Mouse (Mus musculus) ES-Bruce4 (cell line): Measurements from ENCODE around the gene Chchd3. TPM values are rescaled to one million over a fixed set of nuclear protein-coding genes. Genes with fewer than 3 reads are reported as not detected.

ENCODE experiments used
- H3K27ac ChIP-seq: 2 replicates; pipeline ENCODE4 v1.5.1; 2012; ENCODE audit warnings: low read length, inconsistent platforms; ENCODE audit not compliant: insufficient read depth
- H3K27me3 ChIP-seq: 2 replicates; pipeline ENCODE4 v1.6.1; 2012; ENCODE audit warnings: mild to moderate bottlenecking, low read length, inconsistent platforms; ENCODE audit not compliant: control insufficient read depth, poor library complexity, insufficient read depth, severe bottlenecking
- H3K36me3 ChIP-seq: 2 replicates; pipeline ENCODE4 v1.6.1; 2012; ENCODE audit warnings: inconsistent platforms, mild to moderate bottlenecking, low read length, moderate library complexity; ENCODE audit not compliant: control insufficient read depth, poor library complexity, insufficient read depth, severe bottlenecking
- H3K4me1 ChIP-seq: one replicate; pipeline ENCODE4 v1.8.1; 2011; ENCODE audit warnings: low read length; ENCODE audit not compliant: control insufficient read depth, insufficient read depth
- H3K4me3 ChIP-seq: 2 replicates; pipeline ENCODE4 v1.5.1; 2011; ENCODE audit warnings: low read depth, mild to moderate bottlenecking, low read length
- H3K9ac ChIP-seq: 2 replicates; pipeline ENCODE4 v1.6.1; 2012; ENCODE audit warnings: low read depth, mild to moderate bottlenecking, inconsistent platforms; ENCODE audit not compliant: poor library complexity, severe bottlenecking
- H3K9me3 ChIP-seq: replicated peaks from 2 replicates; pipeline ENCODE4 v1.6.1; 2012; ENCODE audit warnings: mild to moderate bottlenecking, low read length, inconsistent platforms; ENCODE audit not compliant: control insufficient read depth, poor library complexity, insufficient read depth, severe bottlenecking
- CTCF ChIP-seq: IDR thresholded peaks from one replicate; pipeline ENCODE4 v1.8.1; 2011; ENCODE audit warnings: low read depth, low read length
- EP300 ChIP-seq: IDR thresholded peaks from 2 replicates; pipeline ENCODE4 v1.6.1; 2011; ENCODE audit warnings: low read depth, low read length; ENCODE audit not compliant: insufficient read depth
- POLR2A ChIP-seq: IDR thresholded peaks from one replicate; pipeline ENCODE4 v1.8.1; 2011; ENCODE audit warnings: low read length; ENCODE audit not compliant: insufficient read depth
- polyA plus RNA-seq: library from polyadenylated mRNA; stranded (reverse); fragments of >200 nt; gene quantifications from 2 replicates; pipeline ENCODE4 v1.2.4, GENCODE M21; 2011; ENCODE audit warnings: low read depth; ENCODE audit not compliant: missing spikeins, insufficient read depth, insufficient read length

Gene Chchd3
- polyA plus RNA-seq, 1 experiment, result 82.9 TPM

- no peak overlapping the region for H3K27ac ChIP-seq
- no peak overlapping the region for H3K4me3 ChIP-seq
- H3K36me3 ChIP-seq, result peaks cover 30% of the 10 kb centered on the region
- no peak overlapping the region for H3K9ac ChIP-seq
- H3K9me3 ChIP-seq, result no peaks in the 10 kb centered on the region
- H3K4me1 ChIP-seq, result no peaks in the 10 kb centered on the region
- H3K27me3 ChIP-seq, result no peaks in the 10 kb centered on the region
- no peak for TF ChIP-seq POLR2A
- no peak for TF ChIP-seq EP300
- TF ChIP-seq CTCF, result no peak
Measured at GRCm38 (mm10) chr6:33051642-33052041, 8.4 kb downstream of the Chchd3 start.

- Histone ChIP-seq H3K4me1 (no peaks in the 10 kb centered on the region), H3K27ac (no peak overlapping the region), H3K36me3 (peaks cover 21% of the 10 kb centered on the region), H3K27me3 (no peaks in the 10 kb centered on the region), H3K9ac (no peak overlapping the region), H3K4me3 (no peak overlapping the region), H3K9me3 (no peaks in the 10 kb centered on the region)
- TF ChIP-seq EP300 (no peak), POLR2A (no peak), CTCF (no peak)
Measured at GRCm38 (mm10) chr6:33049705-33050420, 10.2 kb downstream of the Chchd3 start.

GRCm38 (mm10) chr6:33043480-33043879 is 16.6 kb downstream of the Chchd3 start:
- Histone ChIP-seq H3K9me3 (no peaks in the 10 kb centered on the region; the same call in 1 of the 2 replicates), H3K27ac (no peak overlapping the region), H3K4me3 (no peak overlapping the region), H3K36me3 (peaks cover 13% of the 10 kb centered on the region), H3K4me1 (no peaks in the 10 kb centered on the region), H3K9ac (no peak overlapping the region), H3K27me3 (no peaks in the 10 kb centered on the region)
- no peak for TF ChIP-seq POLR2A
- TF ChIP-seq CTCF, result no peak
- TF ChIP-seq EP300, result no peak

GRCm38 (mm10) chr6:33042880-33043279 is 17.2 kb downstream of the Chchd3 start:
- Histone ChIP-seq H3K4me3 (no peak overlapping the region), H3K27me3 (no peaks in the 10 kb centered on the region), H3K4me1 (no peaks in the 10 kb centered on the region), H3K9ac (no peak overlapping the region), H3K9me3 (no peaks in the 10 kb centered on the region; the same call in 1 of the 2 replicates), H3K27ac (no peak overlapping the region), H3K36me3 (peaks cover 7% of the 10 kb centered on the region)
- TF ChIP-seq EP300 (no peak), CTCF (no peak)

- Histone ChIP-seq H3K9ac (no peak overlapping the region), H3K27me3 (no peaks in the 10 kb centered on the region), H3K4me3 (no peak overlapping the region), H3K9me3 (no peaks in the 10 kb centered on the region; the same call in 1 of the 2 replicates), H3K36me3 (peaks cover 6% of the 10 kb centered on the region), H3K27ac (no peak overlapping the region), H3K4me1 (no peaks in the 10 kb centered on the region)
- TF ChIP-seq CTCF (no peak), EP300 (no peak), POLR2A (no peak)
Measured at GRCm38 (mm10) chr6:33041978-33042377, 18.1 kb downstream of the Chchd3 start.

- TF ChIP-seq POLR2A, result no peak
- no peak for TF ChIP-seq EP300
- Histone ChIP-seq H3K27me3 (no peaks in the 10 kb centered on the region), H3K9ac (no peak overlapping the region), H3K9me3 (no peaks in the 10 kb centered on the region; the same call in 1 of the 2 replicates), H3K36me3 (peaks cover 6% of the 10 kb centered on the region), H3K4me1 (no peaks in the 10 kb centered on the region), H3K27ac (no peak overlapping the region), H3K4me3 (no peak overlapping the region)
Measured at GRCm38 (mm10) chr6:33040360-33041090, 19.5 kb downstream of the Chchd3 start.
